Mouse (Mus musculus): ENCODE measurements around the gene Trpm8. TPM values are rescaled to one million over a fixed set of nuclear protein-coding genes. Genes with fewer than 3 reads are reported as not detected.

Trpm8 gene
- polyA plus RNA-seq, 1 experiment: 0.02 TPM

DNA sequence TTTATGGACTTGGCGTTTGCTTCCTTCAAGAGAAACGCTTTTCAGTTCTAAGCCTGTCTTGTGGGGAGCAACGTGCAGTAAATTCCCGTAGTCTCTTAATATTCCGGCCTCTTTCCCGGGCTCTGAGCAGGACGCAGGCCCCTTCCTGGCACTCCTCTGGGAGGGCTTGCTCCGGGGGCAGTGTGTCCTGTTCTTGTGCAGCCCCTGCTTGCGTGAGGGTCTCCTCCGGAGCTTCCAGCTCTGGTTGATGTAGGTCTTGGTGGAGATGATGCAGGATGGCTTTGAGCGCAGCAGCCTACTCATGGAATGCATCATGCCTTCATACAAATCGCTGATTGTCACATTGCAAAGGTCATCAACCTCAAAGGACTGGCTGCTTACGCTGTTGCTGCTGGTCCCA, 11.3 kb upstream of the Trpm8 start:
- no peaks in the 10 kb centered on the region for H3K79me2 ChIP-seq (ENCODE audit: control insufficient read depth, insufficient read depth)
- H3ac ChIP-seq (ENCODE audit: control insufficient read depth, insufficient read length): no peak overlapping the region
- peaks cover 66% of the 10 kb centered on the region for H3K36me3 ChIP-seq (ENCODE audit: control insufficient read depth, insufficient read depth)
- TF ChIP-seq TCF3 (IDR thresholded peaks at IDR 0.05; ENCODE audit: insufficient read length, low read depth): no peak
- TF ChIP-seq MYOD1 (IDR thresholded peaks at IDR 0.05; ENCODE audit: control insufficient read depth in 1 of 3, insufficient read length in 2 of 3, low read depth in 2 of 3): no peak
- no peak for TF ChIP-seq CEBPB (IDR thresholded peaks at IDR 0.05; ENCODE audit: insufficient read depth, poor library complexity, severe bottlenecking)
- no peak for TF ChIP-seq USF1 (IDR thresholded peaks at IDR 0.05; ENCODE audit: low read depth)
- TF ChIP-seq E2F4 (IDR thresholded peaks at IDR 0.05; ENCODE audit: insufficient read depth): no peak
- TF ChIP-seq REST (IDR thresholded peaks at IDR 0.05; ENCODE audit: insufficient read depth, insufficient read length): no peak
- TF ChIP-seq SRF (IDR thresholded peaks at IDR 0.05; ENCODE audit: control insufficient read depth, insufficient read length, low read depth): no peak
- no peak for TF ChIP-seq TCF12 (IDR thresholded peaks at IDR 0.05; ENCODE audit: insufficient read depth, poor library complexity, severe bottlenecking)
- no peak for TF ChIP-seq POLR2AphosphoS2 (IDR thresholded peaks at IDR 0.05; ENCODE audit: insufficient read length, low read depth)
- TF ChIP-seq MYOG (IDR thresholded peaks at IDR 0.05; ENCODE audit: control insufficient read depth in 1 of 3, insufficient read depth in 1 of 3, insufficient read length in 2 of 3, low read depth in 2 of 3): no peak
- no peak for TF ChIP-seq POLR2A (IDR thresholded peaks at IDR 0.05; ENCODE audit: insufficient read length, low read depth)
- TF ChIP-seq MAX (IDR thresholded peaks at IDR 0.05; ENCODE audit: low read depth): no peak
- H3K4me3 ChIP-seq: no peak overlapping the region
- no peaks in the 10 kb centered on the region for H3K27me3 ChIP-seq (ENCODE audit: control insufficient read depth, insufficient read depth, insufficient read length)
- no peak overlapping the region for H3K4me2 ChIP-seq (ENCODE audit: low read depth)

DNA sequence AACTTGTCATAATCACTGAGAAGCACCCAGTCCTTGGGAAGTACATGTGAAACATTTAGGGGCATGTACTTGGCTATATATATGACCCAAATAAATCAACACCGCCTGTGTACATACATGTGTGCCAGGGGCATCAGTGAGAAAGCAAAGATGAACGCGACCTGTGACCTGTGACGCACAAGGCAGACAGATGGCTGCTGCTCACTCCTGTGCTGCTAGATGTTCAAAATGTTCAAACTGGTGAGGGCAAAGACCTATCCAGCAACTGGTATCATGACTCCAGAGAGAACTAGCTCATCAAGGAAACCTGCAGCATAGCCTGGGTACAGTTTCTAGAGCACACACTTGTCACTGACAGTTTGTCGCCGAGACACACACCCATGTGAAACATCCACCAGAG, 10.0 kb upstream of the Trpm8 start:
- Histone ChIP-seq H3K4me3 (no peak overlapping the region), H3K27me3 (ENCODE audit: control insufficient read depth, insufficient read depth, insufficient read length) (no peaks in the 10 kb centered on the region), H3K36me3 (ENCODE audit: control insufficient read depth, insufficient read depth) (peaks cover 75% of the 10 kb centered on the region), H3ac (ENCODE audit: control insufficient read depth, insufficient read length) (no peak overlapping the region), H3K79me2 (ENCODE audit: control insufficient read depth, insufficient read depth) (no peaks in the 10 kb centered on the region), H3K4me2 (ENCODE audit: low read depth) (peak overlapping the region; percentile 19)
- TF ChIP-seq MYOD1 (IDR thresholded peaks at IDR 0.05; ENCODE audit: control insufficient read depth in 1 of 3, insufficient read length in 2 of 3, low read depth in 2 of 3) (no peak), POLR2AphosphoS2 (IDR thresholded peaks at IDR 0.05; ENCODE audit: insufficient read length, low read depth) (no peak), REST (IDR thresholded peaks at IDR 0.05; ENCODE audit: insufficient read depth, insufficient read length) (no peak), E2F4 (IDR thresholded peaks at IDR 0.05; ENCODE audit: insufficient read depth) (no peak), TCF3 (IDR thresholded peaks at IDR 0.05; ENCODE audit: insufficient read length, low read depth) (no peak), MYOG (IDR thresholded peaks at IDR 0.05; ENCODE audit: control insufficient read depth in 1 of 3, insufficient read depth in 1 of 3, insufficient read length in 2 of 3, low read depth in 2 of 3) (no peak), SRF (IDR thresholded peaks at IDR 0.05; ENCODE audit: control insufficient read depth, insufficient read length, low read depth) (no peak), TCF12 (IDR thresholded peaks at IDR 0.05; ENCODE audit: insufficient read depth, poor library complexity, severe bottlenecking) (no peak)

DNA sequence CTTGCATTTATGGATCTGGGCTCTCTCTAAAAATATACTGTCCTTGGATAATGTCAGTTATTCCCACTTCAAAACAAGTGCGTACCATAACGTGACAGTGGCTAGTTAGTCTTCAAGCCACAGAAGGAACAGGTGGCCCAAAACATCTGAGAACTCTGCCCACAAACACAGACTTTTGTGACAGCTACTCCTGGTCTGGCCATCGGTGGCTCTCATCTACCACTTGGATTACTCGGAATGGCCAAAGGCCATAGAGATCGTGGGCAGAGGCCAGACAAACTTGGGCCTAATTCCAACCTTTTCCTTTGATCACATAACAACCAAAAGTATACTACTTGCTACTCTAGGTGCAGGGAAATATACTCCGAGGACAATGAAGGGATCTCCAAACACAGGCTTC, 9.4 kb upstream of the Trpm8 start:
- Histone ChIP-seq H3ac (ENCODE audit: control insufficient read depth, insufficient read length) (no peak overlapping the region), H3K4me3 (no peak overlapping the region), H3K4me2 (ENCODE audit: low read depth) (no peak overlapping the region), H3K79me2 (ENCODE audit: control insufficient read depth, insufficient read depth) (no peaks in the 10 kb centered on the region), H3K27me3 (ENCODE audit: control insufficient read depth, insufficient read depth, insufficient read length) (no peaks in the 10 kb centered on the region), H3K36me3 (ENCODE audit: control insufficient read depth, insufficient read depth) (peaks cover 70% of the 10 kb centered on the region)
- TF ChIP-seq SRF (IDR thresholded peaks at IDR 0.05; ENCODE audit: control insufficient read depth, insufficient read length, low read depth) (no peak), TCF3 (IDR thresholded peaks at IDR 0.05; ENCODE audit: insufficient read length, low read depth) (no peak), REST (IDR thresholded peaks at IDR 0.05; ENCODE audit: insufficient read depth, insufficient read length) (no peak), E2F4 (IDR thresholded peaks at IDR 0.05; ENCODE audit: insufficient read depth) (no peak), CEBPB (IDR thresholded peaks at IDR 0.05; ENCODE audit: insufficient read depth, poor library complexity, severe bottlenecking) (no peak), MYOD1 (IDR thresholded peaks at IDR 0.05; ENCODE audit: control insufficient read depth in 1 of 3, insufficient read length in 2 of 3, low read depth in 2 of 3) (peak in 1 of 3 experiments; percentile 39), MYOG (IDR thresholded peaks at IDR 0.05; ENCODE audit: control insufficient read depth in 1 of 3, insufficient read depth in 1 of 3, insufficient read length in 2 of 3, low read depth in 2 of 3) (peak in 1 of 3 experiments; percentile 76), USF1 (IDR thresholded peaks at IDR 0.05; ENCODE audit: low read depth) (no peak), TCF12 (IDR thresholded peaks at IDR 0.05; ENCODE audit: insufficient read depth, poor library complexity, severe bottlenecking) (peak; percentile 86), POLR2A (IDR thresholded peaks at IDR 0.05; ENCODE audit: insufficient read length, low read depth) (no peak), POLR2AphosphoS2 (IDR thresholded peaks at IDR 0.05; ENCODE audit: insufficient read length, low read depth) (no peak), MAX (IDR thresholded peaks at IDR 0.05; ENCODE audit: low read depth) (no peak)

DNA sequence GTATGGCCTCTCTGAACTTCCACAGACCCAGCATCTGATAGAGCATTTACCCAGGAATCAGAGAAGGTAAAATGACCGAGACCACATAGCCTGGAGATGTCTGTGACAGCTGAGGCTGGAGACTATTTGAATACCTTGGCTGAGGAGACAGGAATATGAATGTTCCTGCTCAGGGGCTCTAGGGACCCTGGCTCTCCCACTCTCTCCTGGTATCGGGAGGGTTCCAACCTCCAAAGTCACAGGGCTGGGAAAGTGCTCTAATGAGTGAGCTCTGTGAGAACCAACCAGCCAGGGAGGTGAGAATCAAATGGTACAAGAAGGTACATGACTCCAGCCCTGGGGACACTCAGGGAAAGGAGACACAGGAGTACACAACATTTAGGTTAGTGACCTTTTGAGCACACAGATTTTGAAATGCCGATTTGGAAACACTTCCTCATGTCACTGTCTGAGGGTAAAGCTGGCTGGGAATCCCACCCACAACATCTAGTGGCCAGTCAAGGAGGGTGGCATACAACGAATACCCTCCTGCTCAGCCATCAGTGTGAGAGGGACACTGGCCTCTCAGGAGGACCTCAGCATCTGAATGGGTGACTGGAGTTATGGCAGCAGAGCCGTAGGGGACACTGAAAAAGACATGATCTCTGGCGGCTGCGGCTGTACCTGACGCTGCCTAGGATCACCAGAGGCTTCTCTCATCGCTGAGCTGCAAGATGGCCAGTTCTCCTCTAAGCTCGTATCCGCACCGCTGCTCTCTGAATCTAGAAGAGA, 7.7 kb upstream of the Trpm8 start:
- Histone ChIP-seq H3K4me2 (ENCODE audit: low read depth) (no peak overlapping the region), H3K4me3 (no peak overlapping the region), H3ac (ENCODE audit: control insufficient read depth, insufficient read length) (no peak overlapping the region), H3K36me3 (ENCODE audit: control insufficient read depth, insufficient read depth) (peaks cover 70% of the 10 kb centered on the region), H3K27me3 (ENCODE audit: control insufficient read depth, insufficient read depth, insufficient read length) (no peaks in the 10 kb centered on the region), H3K79me2 (ENCODE audit: control insufficient read depth, insufficient read depth) (peaks cover 14% of the 10 kb centered on the region)
- no peak for TF ChIP-seq POLR2A (IDR thresholded peaks at IDR 0.05; ENCODE audit: insufficient read length, low read depth)
- no peak for TF ChIP-seq POLR2AphosphoS2 (IDR thresholded peaks at IDR 0.05; ENCODE audit: insufficient read length, low read depth)
- TF ChIP-seq USF1 (IDR thresholded peaks at IDR 0.05; ENCODE audit: low read depth): no peak
- TF ChIP-seq TCF3 (IDR thresholded peaks at IDR 0.05; ENCODE audit: insufficient read length, low read depth): no peak

DNA sequence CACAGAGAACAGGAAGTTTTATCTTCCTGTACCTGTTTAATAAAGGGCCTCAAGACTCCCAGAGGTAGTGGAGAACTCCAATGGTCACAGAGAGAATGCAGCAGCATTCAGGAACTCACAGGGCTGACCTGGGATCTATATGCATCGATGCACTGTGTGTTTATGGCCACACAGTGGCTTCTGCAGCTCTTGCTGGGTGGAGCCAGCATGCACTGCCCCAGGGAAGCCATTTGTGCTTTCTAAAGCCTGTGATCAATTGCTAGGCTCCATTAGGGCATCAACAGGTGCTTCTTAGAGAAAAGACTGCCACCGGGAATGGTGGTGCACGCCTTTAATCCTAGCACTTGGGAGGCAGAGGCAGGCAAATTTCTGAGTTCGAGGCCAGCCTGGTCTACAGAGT, 4.6 kb upstream of the Trpm8 start:
- Histone ChIP-seq H3K4me3 (no peak overlapping the region), H3K4me2 (ENCODE audit: low read depth) (no peak overlapping the region), H3K27me3 (ENCODE audit: control insufficient read depth, insufficient read depth, insufficient read length) (no peaks in the 10 kb centered on the region), H3K79me2 (ENCODE audit: control insufficient read depth, insufficient read depth) (peaks cover 38% of the 10 kb centered on the region), H3K36me3 (ENCODE audit: control insufficient read depth, insufficient read depth) (peaks cover 43% of the 10 kb centered on the region), H3ac (ENCODE audit: control insufficient read depth, insufficient read length) (no peak overlapping the region)
- TF ChIP-seq CEBPB (IDR thresholded peaks at IDR 0.05; ENCODE audit: insufficient read depth, poor library complexity, severe bottlenecking) (no peak), MYOG (IDR thresholded peaks at IDR 0.05; ENCODE audit: control insufficient read depth in 1 of 3, insufficient read depth in 1 of 3, insufficient read length in 2 of 3, low read depth in 2 of 3) (no peak), POLR2AphosphoS2 (IDR thresholded peaks at IDR 0.05; ENCODE audit: insufficient read length, low read depth) (no peak), TCF12 (IDR thresholded peaks at IDR 0.05; ENCODE audit: insufficient read depth, poor library complexity, severe bottlenecking) (no peak), SRF (IDR thresholded peaks at IDR 0.05; ENCODE audit: control insufficient read depth, insufficient read length, low read depth) (no peak), TCF3 (IDR thresholded peaks at IDR 0.05; ENCODE audit: insufficient read length, low read depth) (no peak), MAX (IDR thresholded peaks at IDR 0.05; ENCODE audit: low read depth) (no peak), E2F4 (IDR thresholded peaks at IDR 0.05; ENCODE audit: insufficient read depth) (no peak), POLR2A (IDR thresholded peaks at IDR 0.05; ENCODE audit: insufficient read length, low read depth) (no peak), REST (IDR thresholded peaks at IDR 0.05; ENCODE audit: insufficient read depth, insufficient read length) (no peak), USF1 (IDR thresholded peaks at IDR 0.05; ENCODE audit: low read depth) (no peak), MYOD1 (IDR thresholded peaks at IDR 0.05; ENCODE audit: control insufficient read depth in 1 of 3, insufficient read length in 2 of 3, low read depth in 2 of 3) (no peak)
